Mouse (Mus musculus) heart, postnatal 0 days (tissue): ENCODE data around the gene Cux1. TPM values are rescaled to one million over a fixed set of nuclear protein-coding genes. Genes with fewer than 3 reads are reported as not detected.
A peak's percentile ranks its signal among the peaks of the same experiment; 100 is the strongest.

ENCODE experiments used
- ATAC-seq: fragments of 200-750 bp; cut with Nextera tagmentation; 2 replicates; pipeline ENCODE4 v1.8.0; 2017; ENCODE audit warnings: low read depth, moderate number of reproducible peaks, moderate library complexity; ENCODE audit not compliant: insufficient read depth
- DNase-seq: peaks from one replicate; pipeline ENCODE4 v3.0.0-alpha.2; 2016; ENCODE audit warnings: low spot score
- H3K27ac ChIP-seq: fragments of 300-500 bp; sonication (generic); 2 replicates; pipeline ENCODE4 v1.5.1; 2014; ENCODE audit warnings: low read depth, mild to moderate bottlenecking
- H3K27me3 ChIP-seq: fragments of 300-500 bp; sonication (generic); 2 replicates; pipeline ENCODE4 v1.6.1; 2014; ENCODE audit warnings: low read length, mixed read lengths; ENCODE audit not compliant: control insufficient read depth, insufficient read depth
- H3K36me3 ChIP-seq: fragments of 300-500 bp; sonication (generic); replicated peaks from 2 replicates; pipeline ENCODE4 v1.6.1; 2014; ENCODE audit warnings: low read length, mixed read lengths; ENCODE audit not compliant: control insufficient read depth, insufficient read depth
- H3K4me1 ChIP-seq: fragments of 300-500 bp; sonication (generic); 2 replicates; pipeline ENCODE4 v1.6.1; 2014; ENCODE audit warnings: antibody characterized with exemption; ENCODE audit not compliant: control insufficient read depth, insufficient read depth
- H3K4me2 ChIP-seq: fragments of 300-500 bp; sonication (generic); 2 replicates; pipeline ENCODE4 v1.6.1; 2014; ENCODE audit warnings: low read depth, mild to moderate bottlenecking, low read length, moderate library complexity
- H3K4me3 ChIP-seq: fragments of 300-500 bp; sonication (generic); 2 replicates; pipeline ENCODE4 v1.5.1; 2014; ENCODE audit warnings: low read depth, low read length
- H3K9ac ChIP-seq: fragments of 300-500 bp; sonication (generic); replicated peaks from 2 replicates; pipeline ENCODE4 v1.6.1; 2014; ENCODE audit warnings: low read depth, low read length, mixed read lengths
- H3K9me3 ChIP-seq: fragments of 300-500 bp; sonication (generic); replicated peaks from 2 replicates; pipeline ENCODE4 v1.6.1; 2016; ENCODE audit warnings: low read length; ENCODE audit not compliant: control insufficient read depth
- CTCF ChIP-seq: IDR thresholded peaks from 2 replicates; pipeline ENCODE4 v1.5.1; 2016; ENCODE audit warnings: antibody characterized with exemption, control low read depth, low read depth
- EP300 ChIP-seq: IDR thresholded peaks from 2 replicates; pipeline ENCODE4 v1.6.1; 2016; ENCODE audit warnings: antibody characterized with exemption, low read depth
- WGBS: fragments of 180-500 bp; shearing (Covaris S2); extraction: QIAGEN DNeasy Blood & Tissue Kit; methylation state at CpG from one replicate; pipeline ENCODE4 v1.1.7; 2014; 5-methylcytosine and 5-hydroxymethylcytosine counted together
- polyA plus RNA-seq: library from polyadenylated mRNA; unstranded; fragments of >200 nt; fragmentation: Nextera tagmentation; extraction: Ambion mirVana; gene quantifications from 2 replicates; pipeline ENCODE4 v1.2.1, GENCODE M21; 2015
- total RNA-seq: library from RNA; depleted of rRNA; stranded (reverse); fragments of >200 nt; gene quantifications from 2 replicates; pipeline ENCODE4 v1.2.3, GENCODE M21; 2014; ENCODE audit warnings: low replicate concordance

Gene Cux1
- total and polyA plus RNA-seq, 2 experiments from 2014 or later = 50.7 to 89.5 TPM

GRCm38 (mm10) chr5:136566812-136567175 is 496 bp downstream of the Cux1 start:
- no peaks in the 10 kb centered on the region for H3K9me3 ChIP-seq
- peak overlapping the region; percentile 79 for H3K9ac ChIP-seq
- TF ChIP-seq CTCF (no peak), EP300 (0 out of 2 replicates have a peak, but pooled peaks have one; percentile 7)
- WGBS = under 1% methylated on average over 28 of the region's 31 CpGs
- peak overlapping the region; percentile 83 for H3K4me2 ChIP-seq
- no peaks in the 10 kb centered on the region for H3K36me3 ChIP-seq
- ATAC-seq = peak; percentile 55
- H3K4me1 ChIP-seq = peaks cover 21% of the 10 kb centered on the region
- H3K4me3 ChIP-seq = peak overlapping the region; percentile 89
- H3K27me3 ChIP-seq = peaks cover 8% of the 10 kb centered on the region; the same call in 1 of the 2 replicates
- peak overlapping the region; percentile 90 for H3K27ac ChIP-seq
- DNase-seq = no peak

- 1% methylated on average over 52 of the region's 79 CpGs for WGBS
- peak; percentile 34 for ATAC-seq
Observed at GRCm38 (mm10) chr5:136566001-136566811, 1.1 kb downstream of the Cux1 start.

GRCm38 (mm10) chr5:136565311-136565811 is 1.9 kb downstream of the Cux1 start:
- H3K27me3 ChIP-seq = peaks cover 2% of the 10 kb centered on the region; the same call in 1 of the 2 replicates
- peak overlapping the region; percentile 89 for H3K4me3 ChIP-seq
- DNase-seq (peak; percentile 39), ATAC-seq (no peak)
- H3K4me1 ChIP-seq = peaks cover 21% of the 10 kb centered on the region
- no peaks in the 10 kb centered on the region for H3K9me3 ChIP-seq
- H3K9ac ChIP-seq = peak overlapping the region; percentile 79
- H3K27ac ChIP-seq = peak overlapping the region; percentile 90
- under 1% methylated on average over 32 of the region's 32 CpGs for WGBS
- H3K4me2 ChIP-seq = peak overlapping the region; percentile 83
- H3K36me3 ChIP-seq = no peaks in the 10 kb centered on the region
- TF ChIP-seq EP300 (no peak), CTCF (no peak)

More at GRCm38 (mm10) chr5:136566001-136566811, 1.1 kb downstream of the Cux1 start:
- Histone ChIP-seq H3K4me2 (peak overlapping the region; percentile 83), H3K4me1 (peaks cover 21% of the 10 kb centered on the region), H3K9me3 (no peaks in the 10 kb centered on the region), H3K9ac (peak overlapping the region; percentile 79), H3K36me3 (no peaks in the 10 kb centered on the region), H3K27me3 (peaks cover 8% of the 10 kb centered on the region; the same call in 1 of the 2 replicates), H3K27ac (peak overlapping the region; percentile 90), H3K4me3 (peak overlapping the region; percentile 89)
- peak; percentile 66 for DNase-seq
- no peak for TF ChIP-seq CTCF
- no peak for TF ChIP-seq EP300

GRCm38 (mm10) chr5:136564613-136565299 is 2.5 kb downstream of the Cux1 start:
- Histone ChIP-seq H3K4me1 (peaks cover 21% of the 10 kb centered on the region), H3K4me2 (peak overlapping the region; percentile 83), H3K27me3 (no peaks in the 10 kb centered on the region), H3K4me3 (peak overlapping the region; percentile 89), H3K9ac (peak overlapping the region; percentile 79), H3K36me3 (no peaks in the 10 kb centered on the region), H3K27ac (peak overlapping the region; percentile 90), H3K9me3 (no peaks in the 10 kb centered on the region)
- DNase-seq = no peak
- ATAC-seq = no peak
- TF ChIP-seq EP300 (no peak), CTCF (no peak)
- 36% methylated on average over 11 of the region's 11 CpGs for WGBS

GRCm38 (mm10) chr5:136563996-136564395 is 3.3 kb downstream of the Cux1 start:
- 53% methylated on average over 3 of the region's 3 CpGs for WGBS
- Histone ChIP-seq H3K27me3 (no peaks in the 10 kb centered on the region), H3K9ac (no peak overlapping the region), H3K9me3 (no peaks in the 10 kb centered on the region), H3K36me3 (no peaks in the 10 kb centered on the region), H3K4me3 (no peak overlapping the region; the same call in 1 of the 2 replicates), H3K4me2 (peak overlapping the region; percentile 83; the same call in 1 of the 2 replicates), H3K4me1 (peaks cover 18% of the 10 kb centered on the region), H3K27ac (no peak overlapping the region)
- TF ChIP-seq EP300 (no peak), CTCF (no peak)
- no peak for DNase-seq
- ATAC-seq = no peak
